Mouse (Mus musculus): ENCODE data around the gene Hoga1. TPM values are rescaled to one million over a fixed set of nuclear protein-coding genes. Genes with fewer than 3 reads are reported as not detected.

The Hoga1 gene
- total RNA-seq, 2 experiments from 2014 or later: 7.4 to 8.6 TPM

GRCm38 (mm10) chr19:42011123-42011522 is 34.3 kb upstream of the Hoga1 start:
- TF ChIP-seq CTCF (conservative IDR thresholded peaks at IDR 0.05): no peak
- H3K27ac ChIP-seq: no peak overlapping the region
- no peak for DNase-seq (ENCODE audit: low spot score in 2 of 2)
- H3K4me3 ChIP-seq: no peak overlapping the region

GRCm38 (mm10) chr19:42014231-42014825 is 31.1 kb upstream of the Hoga1 start:
- no peak for TF ChIP-seq CTCF (conservative IDR thresholded peaks at IDR 0.05)
- no peak overlapping the region for H3K4me3 ChIP-seq
- no peak overlapping the region for H3K27ac ChIP-seq
- DNase-seq (ENCODE audit: low spot score in 2 of 2): no peak

GRCm38 (mm10) chr19:42015001-42015400 is 30.4 kb upstream of the Hoga1 start:
- H3K4me3 ChIP-seq: no peak overlapping the region
- no peak for DNase-seq (ENCODE audit: low spot score in 2 of 2)
- H3K27ac ChIP-seq: no peak overlapping the region
- TF ChIP-seq CTCF (conservative IDR thresholded peaks at IDR 0.05): no peak

- Histone ChIP-seq H3K4me3 (no peak overlapping the region), H3K27ac (peak overlapping the region; percentile 74)
- TF ChIP-seq CTCF (conservative IDR thresholded peaks at IDR 0.05): no peak
- DNase-seq (ENCODE audit: low spot score in 2 of 2): no peak
Observed at GRCm38 (mm10) chr19:42016251-42016650, 29.2 kb upstream of the Hoga1 start.

GRCm38 (mm10) chr19:42016840-42017239 is 28.6 kb upstream of the Hoga1 start:
- peak; percentile 37 to 58 for DNase-seq (ENCODE audit: low spot score in 2 of 2)
- peak overlapping the region; percentile 74 for H3K27ac ChIP-seq
- no peak for TF ChIP-seq CTCF (conservative IDR thresholded peaks at IDR 0.05)
- no peak overlapping the region for H3K4me3 ChIP-seq

GRCm38 (mm10) chr19:42017399-42018247 is 27.8 kb upstream of the Hoga1 start:
- DNase-seq (ENCODE audit: low spot score in 2 of 2): peak; percentile 48 to 55
- Histone ChIP-seq H3K4me3 (no peak overlapping the region), H3K27ac (peak overlapping the region; percentile 74)
- TF ChIP-seq CTCF (conservative IDR thresholded peaks at IDR 0.05): no peak

GRCm38 (mm10) chr19:42019011-42019522 is 26.3 kb upstream of the Hoga1 start:
- no peak for TF ChIP-seq CTCF (conservative IDR thresholded peaks at IDR 0.05)
- Histone ChIP-seq H3K4me3 (no peak overlapping the region), H3K27ac (0 out of 2 replicates have a peak overlapping the region, but pooled peaks have one; percentile 21)
- no peak for DNase-seq (ENCODE audit: low spot score in 2 of 2)

- no peak for TF ChIP-seq CTCF (conservative IDR thresholded peaks at IDR 0.05)
- Histone ChIP-seq H3K27ac (no peak overlapping the region), H3K4me3 (no peak overlapping the region)
- no peak for DNase-seq (ENCODE audit: low spot score in 2 of 2)
Observed at GRCm38 (mm10) chr19:42021681-42022541, 23.5 kb upstream of the Hoga1 start.

- no peak overlapping the region for H3K27ac ChIP-seq
- DNase-seq (ENCODE audit: low spot score in 2 of 2): no peak
- no peak for TF ChIP-seq CTCF (conservative IDR thresholded peaks at IDR 0.05)
- H3K4me3 ChIP-seq: no peak overlapping the region
Observed at GRCm38 (mm10) chr19:42022542-42022848, 22.9 kb upstream of the Hoga1 start.

GRCm38 (mm10) chr19:42026158-42026557 is 19.3 kb upstream of the Hoga1 start:
- Histone ChIP-seq H3K4me3 (no peak overlapping the region), H3K27ac (no peak overlapping the region)
- DNase-seq (ENCODE audit: low spot score in 2 of 2): peak; percentile 82 to 85
- peak; percentile 96 for TF ChIP-seq CTCF (conservative IDR thresholded peaks at IDR 0.05)

GRCm38 (mm10) chr19:42031112-42031511 is 14.3 kb upstream of the Hoga1 start:
- no peak for TF ChIP-seq CTCF (conservative IDR thresholded peaks at IDR 0.05)
- DNase-seq (ENCODE audit: low spot score in 2 of 2): no peak
- Histone ChIP-seq H3K4me3 (no peak overlapping the region), H3K27ac (no peak overlapping the region)

- Histone ChIP-seq H3K27ac (no peak overlapping the region), H3K4me3 (no peak overlapping the region)
- DNase-seq (ENCODE audit: low spot score in 2 of 2): no peak
- TF ChIP-seq CTCF (conservative IDR thresholded peaks at IDR 0.05): no peak
Observed at GRCm38 (mm10) chr19:42033611-42034010, 11.8 kb upstream of the Hoga1 start.

All from layer of hippocampus, adult 2 months (tissue).